Mouse (Mus musculus) R1 (cell line): ENCODE data around the gene Fndc3a.

Experiments used
- DNase-seq: peaks from one replicate; pipeline ENCODE4 v3.0.0-alpha.2; 2018; ENCODE audit warnings: low read depth, low spot score

Fndc3a gene

DNA sequence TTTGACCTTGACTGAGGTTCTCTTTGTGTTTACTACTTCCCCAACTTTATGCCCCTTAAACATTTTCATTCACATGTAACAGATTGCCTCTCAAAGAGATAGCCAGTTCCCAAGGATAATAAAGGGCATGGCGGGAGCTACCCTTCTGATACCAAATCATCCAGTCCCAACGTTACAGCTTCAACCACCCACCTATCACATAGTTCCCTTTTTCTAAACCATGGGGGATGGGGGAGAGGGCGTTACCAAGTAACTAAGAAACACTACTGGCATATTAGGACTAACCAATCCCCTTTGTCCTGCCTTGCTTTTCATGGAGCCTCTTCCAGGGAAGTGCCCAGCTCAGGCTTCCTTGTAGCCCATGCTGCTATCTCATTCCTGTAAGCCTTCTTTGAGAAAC, 32.6 kb downstream of the Fndc3a start:
- DNase-seq, result peak; percentile 15

DNA sequence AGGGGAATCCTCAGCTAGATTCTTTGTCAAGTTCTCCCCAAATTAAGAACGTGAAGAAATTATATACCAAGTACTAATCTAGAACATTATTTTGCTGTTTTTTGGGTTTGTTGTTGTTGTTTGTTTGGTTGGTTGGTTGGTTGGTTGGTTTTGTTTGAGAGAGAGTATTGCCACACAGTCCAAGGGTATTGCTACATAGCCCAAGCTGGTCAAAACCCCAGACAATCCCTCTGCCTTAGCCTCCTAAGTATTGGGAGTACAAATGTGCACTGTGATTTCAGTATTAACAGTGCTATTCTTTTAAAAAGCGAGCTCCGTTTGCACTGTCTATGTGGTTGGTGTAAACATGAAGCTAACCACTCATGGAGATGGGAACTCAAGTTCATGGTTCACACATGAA, 37.9 kb downstream of the Fndc3a start:
- no peak for DNase-seq

DNA sequence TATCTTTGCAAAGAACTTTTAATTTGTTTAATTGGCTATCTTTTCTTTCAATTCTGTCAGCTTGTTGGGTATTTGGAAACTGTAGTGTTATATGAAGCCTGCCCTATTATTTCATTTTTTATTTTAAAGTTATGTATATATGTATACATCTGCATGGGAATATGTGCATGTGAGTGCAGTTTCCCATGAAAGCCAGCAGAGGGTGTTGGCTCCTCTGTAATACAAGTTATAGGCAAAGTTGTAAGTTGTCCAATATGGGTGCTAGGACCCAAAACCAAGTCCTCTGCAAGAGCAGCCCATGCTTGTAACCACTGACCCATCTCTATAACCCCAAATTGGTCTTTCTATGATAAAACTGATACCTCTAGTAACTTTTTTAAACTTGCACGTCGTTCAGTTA, 38.8 kb downstream of the Fndc3a start:
- peak; percentile 15 for DNase-seq

DNA sequence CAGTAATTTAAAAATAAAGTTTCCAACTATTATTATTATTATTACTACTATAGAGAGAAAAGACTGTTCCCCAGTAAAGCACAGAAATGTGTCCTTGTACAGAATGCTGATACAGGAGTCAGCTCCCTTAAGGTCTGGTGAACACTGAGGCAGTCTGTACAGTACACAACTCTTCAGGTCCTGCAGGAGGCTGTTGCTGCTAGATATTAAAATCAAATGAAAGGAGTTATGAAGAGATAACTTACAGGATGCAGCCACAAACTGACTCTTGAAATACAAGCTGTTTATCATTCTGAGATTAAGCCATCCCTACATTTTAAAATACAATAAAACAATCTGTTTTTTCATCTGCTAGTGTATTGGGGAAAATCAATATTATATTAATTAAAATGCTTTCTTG, 60.5 kb downstream of the Fndc3a start:
- DNase-seq, result no peak

DNA sequence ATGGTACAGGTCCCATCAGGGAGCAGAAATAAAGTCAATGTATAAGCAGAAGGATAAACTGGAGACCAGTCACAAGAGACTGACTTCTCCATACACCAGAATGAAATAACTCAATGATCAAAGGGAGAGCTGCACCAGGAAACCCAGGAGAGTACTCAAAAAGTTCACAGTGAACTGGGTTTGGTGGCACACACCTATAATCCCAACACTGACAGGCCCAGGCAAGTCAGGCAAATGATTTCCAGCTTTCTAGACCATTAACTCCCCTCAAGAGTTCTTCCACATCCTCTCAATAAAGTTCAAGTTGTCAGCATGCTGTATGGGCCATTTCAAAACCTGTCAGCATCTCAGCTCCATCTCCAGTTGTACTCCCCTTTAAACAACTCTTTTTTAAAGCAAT, 64.3 kb downstream of the Fndc3a start:
- DNase-seq, result no peak

DNA sequence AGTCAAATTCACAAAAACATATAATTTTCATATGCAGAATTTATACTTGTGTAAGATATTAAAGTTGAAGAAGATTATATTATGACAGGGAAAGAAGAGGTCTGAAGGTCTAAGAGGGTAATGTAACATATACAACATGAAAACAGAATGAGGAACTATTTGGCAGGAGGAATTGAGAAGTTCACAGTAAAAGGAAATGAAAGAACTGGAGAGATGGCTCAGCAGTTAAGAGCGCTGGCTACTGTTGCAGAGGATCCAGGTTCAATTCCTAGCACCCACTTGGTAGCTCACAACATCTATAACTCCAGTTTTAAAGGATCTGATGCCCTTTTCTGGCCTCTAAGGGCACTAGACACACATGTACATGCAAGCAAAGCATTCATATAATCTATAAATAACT, 65.2 kb downstream of the Fndc3a start:
- DNase-seq, result no peak

DNA sequence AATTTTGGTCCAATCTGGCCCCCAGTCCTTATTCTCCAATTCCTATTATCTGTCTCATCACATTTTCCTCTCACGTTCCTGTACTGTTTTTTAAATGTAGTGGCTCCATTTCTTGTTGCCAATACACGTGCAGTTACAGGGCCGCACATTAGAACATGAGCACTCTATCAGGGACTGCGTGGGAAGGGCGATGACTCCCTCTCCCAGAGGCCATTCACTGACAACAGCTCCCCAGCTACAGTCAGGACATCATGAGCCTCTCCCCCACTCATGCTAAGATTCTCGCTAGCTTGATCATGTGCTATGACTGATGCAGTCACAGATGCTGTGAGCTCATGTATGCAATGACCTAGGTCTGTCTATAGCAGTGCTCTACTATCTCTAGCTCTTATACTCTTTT, 71.3 kb downstream of the Fndc3a start:
- DNase-seq, result no peak

DNA sequence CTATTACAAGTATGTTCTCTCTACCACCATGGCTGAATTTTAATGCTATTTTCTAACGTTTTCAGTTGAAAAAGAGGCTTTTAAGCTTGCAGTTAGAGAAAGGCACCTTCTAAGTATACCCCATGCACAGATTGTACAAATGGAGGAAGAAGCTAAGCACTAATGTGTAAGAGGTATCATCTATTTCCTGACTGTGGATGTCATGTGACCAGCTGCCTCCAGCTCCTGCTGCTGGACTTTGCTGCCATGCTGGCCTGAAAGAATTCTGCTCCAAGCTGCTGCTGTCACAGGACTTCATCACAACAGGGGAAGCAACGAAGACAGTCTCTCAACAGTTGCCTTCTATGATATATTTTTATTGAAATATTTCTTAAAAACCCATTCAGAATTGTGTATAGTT, 76.2 kb downstream of the Fndc3a start:
- no peak for DNase-seq

DNA sequence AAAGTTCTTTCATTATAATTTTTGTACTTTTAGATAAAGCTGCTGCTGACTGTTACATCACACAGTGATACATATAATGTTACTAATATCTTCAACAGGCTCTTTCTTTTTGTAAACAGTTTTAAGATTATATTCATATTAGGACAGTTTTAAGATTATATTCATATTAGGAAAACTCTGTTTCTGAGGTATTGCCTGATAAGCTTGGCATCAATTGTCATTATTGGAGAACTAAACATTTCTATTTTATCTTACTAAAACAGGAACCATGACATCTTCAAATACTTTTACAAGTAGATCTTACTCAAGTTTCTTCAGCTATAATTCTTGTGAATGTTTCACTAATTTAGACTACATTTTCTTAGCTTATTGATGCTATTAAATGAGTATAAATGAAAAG, 84.4 kb downstream of the Fndc3a start:
- no peak for DNase-seq

DNA sequence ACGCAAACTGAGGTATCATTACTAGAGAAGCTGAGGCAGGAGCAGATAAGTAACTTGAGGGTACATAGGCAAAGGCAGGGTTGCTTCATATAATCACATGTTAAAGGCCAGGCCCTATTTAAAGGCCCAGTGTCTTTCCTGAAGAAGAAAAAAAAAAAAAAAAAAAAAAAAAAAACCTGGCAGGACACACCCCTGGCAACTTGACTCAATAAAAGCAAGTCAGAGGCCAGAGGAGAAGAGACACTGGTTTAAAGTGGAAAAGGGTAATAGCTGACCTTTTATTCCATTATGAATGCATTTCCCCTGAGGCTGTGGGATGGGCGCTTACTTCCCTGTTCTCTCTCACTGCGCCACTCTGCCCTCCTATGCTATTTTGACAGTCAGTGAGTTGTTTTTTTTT, 105.7 kb downstream of the Fndc3a start:
- no peak for DNase-seq

DNA sequence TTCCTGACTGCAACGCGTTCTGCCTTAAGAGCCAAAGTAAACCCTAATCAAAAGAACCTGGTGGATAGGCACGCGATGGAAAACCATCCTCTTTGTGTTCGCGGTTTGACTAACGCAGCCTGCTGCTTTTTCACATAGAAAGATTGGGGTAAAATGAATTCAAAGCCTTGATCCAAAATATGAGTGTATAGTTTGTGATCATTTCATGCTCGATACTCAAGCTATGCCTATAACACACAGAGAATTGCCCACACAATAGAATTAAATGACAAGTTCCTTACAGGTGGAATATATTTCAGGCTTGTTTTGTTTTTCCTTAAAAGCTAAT, 106.6 kb downstream of the Fndc3a start:
- no peak for DNase-seq

DNA sequence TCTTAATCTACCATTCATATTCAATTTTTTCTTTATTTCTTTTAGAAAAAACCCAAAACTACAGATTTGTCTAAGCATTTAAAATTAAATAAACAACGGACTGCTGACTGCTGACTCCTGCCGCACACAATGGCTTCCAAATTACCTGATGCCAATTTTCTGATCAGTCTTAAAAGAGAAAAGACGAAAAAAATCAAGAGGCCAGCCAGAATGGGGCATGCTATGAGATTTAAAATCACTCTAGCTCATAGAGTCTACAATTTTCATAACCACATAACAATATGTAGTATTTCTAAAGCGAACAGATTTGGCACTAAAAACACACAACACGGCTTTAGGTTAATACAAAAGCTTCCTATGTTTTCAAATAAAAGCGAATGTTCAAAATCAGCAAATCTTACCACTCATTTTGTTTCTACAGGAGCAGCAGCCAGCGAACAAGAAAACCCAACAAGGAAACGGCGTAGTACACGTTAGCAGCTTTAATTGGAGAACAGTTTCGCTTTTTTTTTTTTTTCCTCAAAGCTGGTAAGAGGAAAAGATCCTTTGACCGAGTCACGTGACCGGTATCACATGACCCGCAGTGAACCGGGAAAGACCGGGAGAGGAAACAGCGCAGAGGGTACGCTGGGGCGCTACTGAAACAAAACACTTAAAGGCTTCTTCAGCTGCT, 107.1 kb downstream of the Fndc3a start:
- DNase-seq, result peak; percentile 92

DNA sequence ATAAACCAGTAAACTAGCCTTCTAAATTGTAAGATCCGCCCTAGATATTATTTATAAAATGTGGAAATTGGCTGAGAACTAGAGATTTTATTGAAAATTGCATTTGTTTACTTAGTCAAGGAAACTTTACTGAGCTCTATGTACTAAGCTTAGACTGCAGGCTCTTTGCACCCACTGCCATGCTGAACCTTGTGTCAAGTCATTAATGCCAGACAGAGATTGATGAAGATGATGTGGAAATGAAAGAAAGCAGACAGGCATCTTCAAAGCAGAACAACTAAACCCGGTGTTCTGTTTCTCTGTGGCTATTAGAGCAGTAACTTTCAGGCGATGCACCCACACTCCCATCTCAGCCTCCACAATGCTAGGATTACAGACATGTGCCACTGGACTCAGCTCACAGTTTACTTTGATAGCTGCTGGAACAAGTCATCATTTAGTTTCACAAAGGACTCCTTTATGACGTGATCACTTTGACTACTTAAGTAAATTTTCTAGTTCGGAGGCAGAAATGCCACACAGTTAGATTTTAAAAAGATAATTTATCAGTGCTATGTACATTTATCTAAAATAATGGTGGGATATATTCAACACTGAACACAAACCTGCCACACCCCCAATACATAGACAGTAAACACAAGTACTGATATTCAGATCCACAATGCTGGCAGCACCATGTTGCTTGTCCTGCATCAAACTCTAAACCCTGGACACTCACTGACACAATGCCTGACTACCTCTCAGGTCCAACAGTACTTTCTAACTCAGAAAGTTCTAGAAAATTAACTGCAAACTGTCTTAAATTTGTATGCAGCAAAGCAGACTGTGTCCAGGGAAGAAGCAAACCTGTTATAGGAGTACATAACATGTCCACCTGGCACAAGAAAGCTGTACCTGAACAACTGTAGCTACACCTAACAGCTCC, 108.2 kb downstream of the Fndc3a start:
- DNase-seq, result no peak

DNA sequence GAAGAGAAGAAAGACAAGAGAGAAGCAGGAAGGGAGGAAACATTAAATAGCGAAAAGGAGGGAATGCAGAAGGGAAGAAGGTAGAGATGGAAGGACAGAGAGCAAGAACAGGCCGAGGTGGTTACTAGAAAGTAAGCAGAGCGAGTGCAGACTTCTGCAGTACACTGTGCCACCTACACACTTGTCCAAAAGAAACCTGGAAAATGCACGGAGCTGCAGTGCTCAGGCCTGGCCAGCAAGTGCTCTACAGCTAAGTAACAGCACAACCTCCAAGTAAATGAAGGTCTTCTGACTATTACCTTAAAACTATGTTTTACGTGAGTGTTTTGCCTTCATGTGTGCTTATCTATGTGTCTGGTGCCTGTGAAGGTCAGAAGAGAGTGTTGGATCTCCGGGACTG, 109.4 kb downstream of the Fndc3a start:
- DNase-seq, result no peak

DNA sequence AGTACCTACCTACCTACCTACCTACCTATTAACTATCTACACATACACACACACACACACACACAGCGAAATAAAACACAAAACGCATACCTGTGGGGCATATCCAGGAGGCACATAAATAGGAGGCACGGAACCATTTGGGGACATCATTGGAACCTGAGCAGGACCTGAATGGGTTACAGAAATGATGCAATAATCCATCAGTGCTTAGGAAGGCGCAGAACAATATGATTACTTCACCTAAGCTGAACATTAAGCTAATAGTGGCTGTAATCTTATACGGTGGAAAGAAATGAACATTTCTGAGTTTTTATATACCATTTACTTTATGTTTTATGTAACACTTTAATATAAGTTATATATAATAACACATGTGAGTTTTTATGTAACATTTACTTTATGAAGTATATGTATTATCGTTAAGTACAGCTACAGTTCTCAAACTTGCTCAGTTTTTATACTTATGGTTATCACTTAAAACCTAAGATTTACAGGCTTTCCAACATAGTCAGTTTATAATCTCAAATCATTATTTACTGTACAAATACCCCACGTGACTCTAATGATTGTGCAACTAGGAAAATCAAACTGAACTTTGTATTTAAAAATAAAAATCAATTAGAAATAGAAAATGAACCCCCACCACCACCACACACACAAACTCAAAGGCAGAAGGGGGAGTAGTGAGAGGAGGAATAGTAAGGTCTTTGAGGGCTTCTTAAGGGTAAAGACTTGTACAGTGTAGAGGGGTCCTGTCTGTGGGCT, 110.6 kb downstream of the Fndc3a start:
- no peak for DNase-seq

DNA sequence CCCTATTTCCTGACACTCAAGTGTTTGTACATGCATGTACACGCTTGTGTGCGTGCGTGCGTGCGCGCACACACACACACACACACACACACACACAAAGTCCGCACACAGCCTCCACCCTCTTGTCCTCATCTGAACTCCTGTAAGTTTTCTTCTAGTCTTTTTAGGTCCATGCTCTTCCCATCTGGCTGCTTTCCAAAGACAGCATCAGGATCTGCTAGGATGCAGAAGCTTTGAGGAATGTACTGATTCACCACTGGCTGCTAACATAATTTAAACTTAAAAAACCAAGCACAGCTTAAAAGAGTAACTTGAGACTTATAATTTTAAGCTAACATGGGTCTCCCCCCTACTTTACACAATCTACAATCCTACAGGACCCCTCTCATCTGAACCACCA, 115.6 kb downstream of the Fndc3a start:
- no peak for DNase-seq

DNA sequence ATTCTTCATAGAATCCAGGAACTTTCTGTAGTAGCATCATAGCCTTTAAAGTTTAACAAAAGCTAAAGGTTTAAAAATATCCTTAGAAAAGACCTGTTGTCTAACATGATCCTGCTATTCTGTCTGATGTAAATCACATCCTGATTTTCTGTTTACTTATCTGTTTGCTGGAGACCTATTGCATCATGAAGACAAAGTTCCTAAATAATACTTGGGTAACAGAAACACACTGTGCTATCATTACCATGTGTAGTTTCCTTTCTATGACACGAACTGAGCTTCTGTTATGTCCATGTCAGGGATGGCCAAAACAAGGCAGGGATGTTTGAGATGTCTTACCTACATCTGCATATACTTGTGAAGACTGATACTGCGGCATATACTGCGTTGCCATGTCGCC, 120.4 kb downstream of the Fndc3a start:
- DNase-seq, result no peak

DNA sequence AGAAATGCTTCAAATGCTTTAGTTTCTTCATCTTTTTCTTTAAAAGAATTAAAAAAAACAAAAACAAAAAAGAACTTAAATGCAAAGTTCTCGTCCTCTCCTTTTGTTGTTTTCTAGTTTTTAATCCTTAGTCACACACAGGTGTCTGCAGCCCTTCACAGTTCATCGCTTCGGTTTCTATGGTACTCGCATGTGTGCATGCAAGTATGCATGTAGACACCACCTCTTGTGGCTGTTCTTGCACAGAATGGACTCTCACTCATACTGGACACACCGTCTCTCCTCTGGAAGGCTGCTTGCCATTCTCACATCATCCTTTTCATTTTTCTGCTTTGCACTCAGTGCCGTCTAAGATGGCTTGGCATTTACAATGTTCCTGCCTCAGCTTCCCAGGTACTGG, 126.8 kb downstream of the Fndc3a start:
- DNase-seq, result no peak

DNA sequence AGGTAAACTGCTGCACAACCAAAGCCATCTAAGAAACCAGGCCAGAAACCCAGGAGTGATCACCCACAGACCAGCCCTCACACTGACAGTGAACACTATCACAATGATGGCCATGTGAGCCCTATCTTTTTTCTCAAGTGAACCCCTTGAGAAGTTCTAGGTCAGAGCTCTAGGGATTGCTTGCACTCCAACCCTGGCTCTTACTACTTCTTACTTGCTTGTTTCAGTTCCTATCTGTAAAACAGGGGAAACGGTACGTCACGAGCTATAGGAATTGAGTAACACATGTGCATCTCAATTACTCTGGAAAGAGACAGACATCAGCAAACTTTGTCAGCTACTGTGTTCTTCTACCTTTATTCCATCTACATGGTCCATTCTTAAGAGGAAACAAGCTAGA, 128.8 kb downstream of the Fndc3a start:
- DNase-seq, result no peak

DNA sequence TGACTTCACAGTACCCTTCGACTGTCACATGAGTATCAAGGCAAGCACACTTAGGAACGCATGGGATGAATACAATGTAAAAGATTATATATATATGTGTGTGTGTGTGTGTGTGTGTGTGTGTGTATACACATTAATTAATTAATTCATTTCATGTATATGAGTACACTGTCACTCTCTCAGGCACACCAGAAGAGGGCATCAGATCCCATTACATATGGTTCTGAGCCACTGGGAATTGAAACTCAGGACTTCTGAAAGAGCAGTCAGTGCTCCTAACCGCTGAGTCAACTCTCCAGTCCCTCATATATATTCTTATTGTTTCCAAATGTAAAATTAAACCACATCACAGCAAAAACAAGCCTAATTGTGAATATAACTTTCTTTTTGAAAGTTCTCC, 133.5 kb downstream of the Fndc3a start:
- no peak for DNase-seq

DNA sequence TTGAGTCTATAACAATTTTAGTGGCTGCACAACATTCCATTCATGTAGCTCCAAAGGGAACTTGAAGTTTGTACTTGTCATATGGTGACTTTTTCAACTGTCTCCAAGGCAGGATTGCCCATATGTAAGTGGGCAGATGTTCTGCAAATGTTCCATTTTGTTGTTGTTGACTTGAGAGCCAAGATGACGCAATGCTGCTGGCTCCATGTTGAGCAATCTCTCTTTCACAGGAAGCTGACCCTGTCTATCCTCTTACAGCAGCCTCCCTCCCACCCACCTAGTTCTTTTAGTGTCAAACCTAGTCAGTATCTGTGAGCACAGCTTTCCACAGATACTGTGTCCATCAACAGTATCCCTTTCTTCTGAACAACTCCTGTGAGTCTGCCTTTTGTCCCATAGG, 145.9 kb downstream of the Fndc3a start:
- no peak for DNase-seq

DNA sequence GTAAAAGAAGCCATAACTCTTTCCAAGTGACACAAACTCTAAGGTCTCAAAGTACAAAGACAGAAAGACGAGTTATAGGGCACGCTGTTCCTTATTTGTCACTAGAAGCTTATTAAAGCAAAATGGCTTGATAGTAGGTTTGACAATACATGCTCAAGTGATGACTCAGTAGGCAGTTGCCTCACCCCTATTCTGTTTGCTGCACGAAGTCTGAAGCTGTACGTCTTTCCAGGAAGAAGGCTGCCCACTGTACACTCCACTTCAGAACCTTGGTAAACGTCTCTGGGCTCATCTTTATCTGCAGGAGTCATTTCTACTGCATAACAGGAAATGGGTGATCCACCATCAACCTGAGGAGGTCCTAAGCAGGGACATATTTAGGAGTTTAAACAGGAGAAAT, 151.0 kb downstream of the Fndc3a start:
- DNase-seq, result no peak

DNA sequence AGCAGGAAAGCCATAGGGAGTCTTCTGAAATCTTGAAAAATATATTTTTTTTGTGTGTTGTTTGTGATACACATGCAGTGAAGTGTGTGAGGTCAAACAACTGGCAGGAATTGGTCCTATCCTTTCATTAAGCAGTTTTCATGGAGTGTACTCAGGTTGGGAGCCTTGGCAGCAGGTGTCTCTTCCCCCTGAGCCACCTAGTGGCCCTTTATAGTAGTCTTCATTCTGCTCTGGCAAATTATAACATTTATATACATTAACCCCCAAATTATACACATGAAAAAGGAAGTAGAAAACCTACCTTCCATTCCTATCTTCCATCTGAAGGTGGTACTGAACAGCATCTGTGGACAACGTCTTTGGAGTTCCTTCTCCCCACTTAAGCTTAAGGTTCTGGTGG, 154.0 kb downstream of the Fndc3a start:
- peak; percentile 16 for DNase-seq
